Mouse (Mus musculus) liver, embryonic 18 days (tissue): ENCODE results near the gene Tm4sf4. TPM values are rescaled to one million over a fixed set of nuclear protein-coding genes. Genes with fewer than 3 reads are reported as not detected.

ENCODE experiments used
- polyA plus RNA-seq: library from polyadenylated mRNA; depleted of rRNA; stranded (reverse); fragments of >200 nt; gene quantifications from 2 replicates; pipeline ENCODE4 v1.2.3, GENCODE M21; 2012; rRNA removed

The Tm4sf4 gene
- polyA plus RNA-seq: 84.0 and 105 TPM in 2 replicates

GRCm38 (mm10) chr3:57425089-57425730 is at the start of gene Tm4sf4:
TSS of gene Tm4sf4 (plus strand) at chr3:57425314.

Other genes with a start within 250 kb of the Tm4sf4 start
- 9.6 and 12.0 TPM in 2 replicates for gene Tm4sf1, start 123.3 kb upstream of the Tm4sf4 start, polyA plus RNA-seq
- 3.4 and 3.6 TPM in 2 replicates for gene Wwtr1, start 150.6 kb downstream of the Tm4sf4 start, polyA plus RNA-seq
- gene Commd2, start 226.4 kb downstream of the Tm4sf4 start, polyA plus RNA-seq: 18.2 and 20.0 TPM in 2 replicates